Mouse (Mus musculus): ENCODE results near the gene Synj2bp. TPM values are rescaled to one million over a fixed set of nuclear protein-coding genes. Genes with fewer than 3 reads are reported as not detected.
"Not testable (repeated sequence)": the region's sequence is repeated elsewhere in the genome, so short reads cannot be mapped to it uniquely, and the experiment has no call there.

Gene Synj2bp
- polyA plus RNA-seq, 1 experiment from 2014 or later, result 34.2 TPM

GRCm38 (mm10) chr12:81484212-81484611, 48.5 kb downstream of the Synj2bp start:
- Histone ChIP-seq H3K27me3 (no peaks in the 10 kb centered on the region), H3K36me3 (replicated peaks) (no peaks in the 10 kb centered on the region), H3K9me3 (no peaks in the 10 kb centered on the region), H3K4me2 (peak overlapping the region; percentile 61), H3K4me1 (0 out of 2 replicates have a peak, but pooled peaks cover 2% of the 10 kb centered on the region), H3K4me3 (replicated peaks) (peak overlapping the region; percentile 72), H3K27ac (no peak overlapping the region), H3K9ac (peak overlapping the region; percentile 66)
- no peak for ATAC-seq (ENCODE audit: low FRiP score)
- 4% methylated on average over 7 of the region's 7 CpGs for WGBS

GRCm38 (mm10) chr12:81483656-81484055, 49.1 kb downstream of the Synj2bp start:
- Histone ChIP-seq H3K9me3 (no peaks in the 10 kb centered on the region), H3K27me3 (no peaks in the 10 kb centered on the region), H3K4me3 (replicated peaks) (peak overlapping the region; percentile 72), H3K27ac (no peak overlapping the region), H3K4me1 (0 out of 2 replicates have a peak, but pooled peaks cover 2% of the 10 kb centered on the region), H3K36me3 (replicated peaks) (no peaks in the 10 kb centered on the region), H3K9ac (peak overlapping the region; percentile 9; the same call in 1 of the 2 replicates), H3K4me2 (peak overlapping the region; percentile 61)
- ATAC-seq (ENCODE audit: low FRiP score), result no peak
- WGBS, result 39% methylated on average over 17 of the region's 17 CpGs

- not testable (repeated sequence) for H3K4me3 ChIP-seq (replicated peaks); H3K9me3 ChIP-seq; H3K9ac ChIP-seq; H3K36me3 ChIP-seq (replicated peaks); ATAC-seq (ENCODE audit: low FRiP score); H3K4me1 ChIP-seq; H3K27me3 ChIP-seq; H3K27ac ChIP-seq; H3K4me2 ChIP-seq
- 97% methylated on average over 7 of the region's 7 CpGs for WGBS
Measured at GRCm38 (mm10) chr12:81459051-81459450, 73.7 kb downstream of the Synj2bp start.

Other genes starting within 250 kb of the Synj2bp start
- 1.7 and 2.2 TPM in 2 replicates for gene Slc8a3, start 199.7 kb downstream of the Synj2bp start, polyA plus RNA-seq (2016; fragmentation: Nextera tagmentation; extraction: Ambion mirVana)
- 0.22 and 0.34 TPM in 2 replicates for gene Gm4787, start 153.4 kb downstream of the Synj2bp start, polyA plus RNA-seq (2016; fragmentation: Nextera tagmentation; extraction: Ambion mirVana)
- gene Adam4, start 111.0 kb downstream of the Synj2bp start, polyA plus RNA-seq (2016; fragmentation: Nextera tagmentation; extraction: Ambion mirVana), result 0.28 and 0.67 TPM in 2 replicates
- gene Cox16, start 47.8 kb downstream of the Synj2bp start, polyA plus RNA-seq (2016; fragmentation: Nextera tagmentation; extraction: Ambion mirVana), result 133 and 136 TPM in 2 replicates
- gene Gm20498, start within 50 bp of the Synj2bp start, polyA plus RNA-seq (2016; fragmentation: Nextera tagmentation; extraction: Ambion mirVana), result 23.3 and 24.6 TPM in 2 replicates
- gene Adam21, start 35.6 kb upstream of the Synj2bp start, polyA plus RNA-seq (2016; fragmentation: Nextera tagmentation; extraction: Ambion mirVana), result 0.36 and 0.43 TPM in 2 replicates
- gene Med6, start 62.1 kb upstream of the Synj2bp start, polyA plus RNA-seq (2016; fragmentation: Nextera tagmentation; extraction: Ambion mirVana), result 66.5 and 67.5 TPM in 2 replicates
- 5.7 and 7.6 TPM in 2 replicates for gene Ttc9, start 98.3 kb upstream of the Synj2bp start, polyA plus RNA-seq (2016; fragmentation: Nextera tagmentation; extraction: Ambion mirVana)
- gene Map3k9, start 248.3 kb upstream of the Synj2bp start, polyA plus RNA-seq (2016; fragmentation: Nextera tagmentation; extraction: Ambion mirVana), result 5.3 and 5.7 TPM in 2 replicates

Data from forebrain, embryonic 12.5 days (tissue).